Mouse (Mus musculus) kidney, embryonic 14.5 days (tissue): ENCODE measurements at regions not wholly inside any gene's neighbourhood (a gene's known extent, or its start where the extent isn't known, plus 50 kb on each side); places are given as distances from the start of the nearest gene placed in this dataset.
"Not testable (repeated sequence)": the region's sequence is repeated elsewhere in the genome, so short reads cannot be mapped to it uniquely, and the experiment has no call there.

Experiments
- ATAC-seq: fragments of 200-750 bp; cut with Nextera tagmentation; 2 replicates; pipeline ENCODE4 v1.8.0; 2017; ENCODE audit warnings: moderate number of reproducible peaks, mild to moderate bottlenecking, moderate TSS enrichment, moderate library complexity; ENCODE audit not compliant: low FRiP score, low TSS enrichment
- H3K27ac ChIP-seq: fragments of 300-500 bp; sonication (generic); 2 replicates; pipeline ENCODE4 v1.5.1; 2014; ENCODE audit warnings: low read depth, mild to moderate bottlenecking, low read length, moderate library complexity, mixed read lengths
- H3K27me3 ChIP-seq: fragments of 300-500 bp; sonication (generic); 2 replicates; pipeline ENCODE4 v1.6.1; 2014; ENCODE audit warnings: mild to moderate bottlenecking, low read length; ENCODE audit not compliant: control insufficient read depth, insufficient read depth
- H3K36me3 ChIP-seq: fragments of 300-500 bp; sonication (generic); 2 replicates; pipeline ENCODE4 v1.6.1; 2014; ENCODE audit warnings: low read length, mixed read lengths; ENCODE audit not compliant: control insufficient read depth, insufficient read depth
- H3K4me1 ChIP-seq: fragments of 300-500 bp; sonication (generic); 2 replicates; pipeline ENCODE4 v1.6.1; 2014; ENCODE audit warnings: low read length, mixed read lengths; ENCODE audit not compliant: control insufficient read depth, insufficient read depth
- H3K4me2 ChIP-seq: fragments of 300-500 bp; sonication (generic); replicated peaks from 2 replicates; pipeline ENCODE4 v1.6.1; 2014; ENCODE audit warnings: low read depth, mild to moderate bottlenecking, low read length
- H3K4me3 ChIP-seq: fragments of 300-500 bp; sonication (generic); 2 replicates; pipeline ENCODE4 v1.5.1; 2014; ENCODE audit warnings: mild to moderate bottlenecking, low read length
- H3K9ac ChIP-seq: fragments of 300-500 bp; sonication (generic); 2 replicates; pipeline ENCODE4 v1.6.1; 2014; ENCODE audit warnings: low read depth, mild to moderate bottlenecking, low read length, moderate library complexity
- H3K9me3 ChIP-seq: fragments of 300-500 bp; sonication (generic); 2 replicates; pipeline ENCODE4 v1.6.1; 2016; ENCODE audit warnings: low read length; ENCODE audit not compliant: control insufficient read depth
- WGBS: fragments of 180-500 bp; shearing (Covaris S2); extraction: QIAGEN DNeasy Blood & Tissue Kit; methylation state at CpG from one replicate; pipeline ENCODE4 v1.1.7; 2014; 5-methylcytosine and 5-hydroxymethylcytosine counted together

DNA sequence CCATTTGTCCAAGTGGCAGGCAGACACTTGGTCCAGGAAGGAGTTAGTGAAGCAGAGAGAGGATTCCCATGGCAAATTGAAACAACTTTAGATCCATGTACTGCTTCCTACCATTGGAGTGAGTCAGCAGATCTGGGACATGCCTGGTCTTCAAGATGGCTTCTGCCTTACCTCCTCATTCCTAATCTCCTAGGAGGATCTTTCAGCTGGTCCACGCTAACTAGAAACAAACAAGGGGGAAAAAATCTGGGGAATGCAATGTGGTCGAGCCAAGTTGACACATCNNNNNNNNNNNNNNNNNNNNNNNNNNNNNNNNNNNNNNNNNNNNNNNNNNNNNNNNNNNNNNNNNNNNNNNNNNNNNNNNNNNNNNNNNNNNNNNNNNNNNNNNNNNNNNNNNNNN lies 549.4 kb downstream of the Synb start:
- H3K9me3 ChIP-seq = no peaks in the 10 kb centered on the region
- H3K27ac ChIP-seq = no peak overlapping the region
- no peak for ATAC-seq
- no peaks in the 10 kb centered on the region for H3K36me3 ChIP-seq
- no peaks in the 10 kb centered on the region for H3K27me3 ChIP-seq
- no peak overlapping the region for H3K4me2 ChIP-seq
- no peak overlapping the region for H3K9ac ChIP-seq
- H3K4me1 ChIP-seq = no peaks in the 10 kb centered on the region
- 74% methylated on average over 2 of the region's 2 CpGs for WGBS
- H3K4me3 ChIP-seq = no peak overlapping the region

DNA sequence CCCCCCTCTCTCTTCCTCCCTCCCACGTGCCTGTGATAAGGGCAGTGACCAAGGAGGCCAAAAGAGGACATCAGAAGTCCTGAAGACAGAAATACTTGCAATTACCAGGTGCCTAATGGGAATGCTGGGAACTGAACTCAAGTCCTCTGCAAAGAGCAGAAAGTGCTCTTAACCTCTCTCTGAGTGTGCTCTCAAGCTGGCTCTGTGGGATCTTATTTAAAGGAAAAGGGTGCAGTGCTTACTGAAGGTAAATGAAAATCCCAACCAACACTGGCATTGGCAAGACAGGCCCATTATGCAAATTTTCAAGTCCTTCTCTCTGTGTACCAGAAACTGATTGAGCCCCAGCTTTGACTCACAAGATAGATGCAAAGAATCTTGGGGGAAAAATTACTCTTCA lies 555.6 kb downstream of the Synb start:
- Histone ChIP-seq H3K27ac (no peak overlapping the region), H3K4me3 (no peak overlapping the region), H3K4me2 (no peak overlapping the region), H3K9me3 (no peaks in the 10 kb centered on the region), H3K9ac (no peak overlapping the region), H3K27me3 (no peaks in the 10 kb centered on the region), H3K4me1 (no peaks in the 10 kb centered on the region), H3K36me3 (no peaks in the 10 kb centered on the region)
- no peak for ATAC-seq
- WGBS = no CpG with 5 or more reads among the region's 1 CpGs

DNA sequence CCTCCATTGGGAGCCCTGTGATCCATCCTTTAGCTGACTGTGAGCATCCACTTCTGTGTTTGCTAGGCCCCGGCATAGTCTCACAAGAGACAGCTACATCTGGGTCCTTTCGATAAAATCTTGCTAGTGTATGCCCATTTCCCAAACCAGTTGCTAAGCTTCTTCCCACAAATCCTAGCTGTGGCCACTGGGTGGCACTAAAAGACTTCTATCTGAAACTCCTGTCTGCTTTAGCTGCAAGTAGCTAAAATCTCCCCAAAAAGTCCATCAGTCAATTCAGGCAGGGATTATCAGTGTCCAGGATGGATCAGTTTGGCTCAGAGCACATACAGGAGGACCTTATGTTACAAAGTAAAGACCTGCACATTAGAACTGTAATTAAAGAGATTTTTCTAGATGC lies 558.3 kb downstream of the Synb start:
- H3K9ac ChIP-seq, H3K9me3 ChIP-seq, H3K27ac ChIP-seq, H3K4me1 ChIP-seq, H3K4me3 ChIP-seq, H3K36me3 ChIP-seq, H3K4me2 ChIP-seq, H3K27me3 ChIP-seq, ATAC-seq: not testable (repeated sequence)
- whole genome bisulfite sequencing = 50% methylated on average over 2 of the region's 2 CpGs

DNA sequence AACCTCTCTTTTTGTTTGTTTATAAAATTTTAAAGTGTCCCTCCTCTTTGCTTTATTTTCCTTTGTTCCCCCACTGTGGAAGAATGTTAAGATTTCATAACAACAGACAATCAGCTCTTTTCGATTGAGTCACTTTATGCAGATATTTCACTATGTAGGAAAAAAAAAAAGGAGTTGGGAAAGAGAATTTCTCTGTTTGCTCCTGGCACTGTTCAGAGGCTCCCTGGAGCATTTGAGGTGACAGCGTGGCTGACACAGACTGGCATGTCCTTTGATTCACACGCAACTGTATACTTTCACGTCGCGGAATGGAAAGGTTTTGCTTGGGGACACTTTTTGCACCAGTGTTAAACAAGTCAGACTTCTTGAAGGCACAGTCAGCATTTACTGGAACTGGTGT lies 572.9 kb downstream of the Synb start:
- Histone ChIP-seq H3K4me3 (no peak overlapping the region), H3K9me3 (no peaks in the 10 kb centered on the region), H3K9ac (no peak overlapping the region), H3K4me2 (no peak overlapping the region), H3K4me1 (no peaks in the 10 kb centered on the region), H3K27me3 (no peaks in the 10 kb centered on the region), H3K36me3 (no peaks in the 10 kb centered on the region), H3K27ac (no peak overlapping the region)
- no peak for ATAC-seq
- 70% methylated on average over 6 of the region's 6 CpGs for WGBS

DNA sequence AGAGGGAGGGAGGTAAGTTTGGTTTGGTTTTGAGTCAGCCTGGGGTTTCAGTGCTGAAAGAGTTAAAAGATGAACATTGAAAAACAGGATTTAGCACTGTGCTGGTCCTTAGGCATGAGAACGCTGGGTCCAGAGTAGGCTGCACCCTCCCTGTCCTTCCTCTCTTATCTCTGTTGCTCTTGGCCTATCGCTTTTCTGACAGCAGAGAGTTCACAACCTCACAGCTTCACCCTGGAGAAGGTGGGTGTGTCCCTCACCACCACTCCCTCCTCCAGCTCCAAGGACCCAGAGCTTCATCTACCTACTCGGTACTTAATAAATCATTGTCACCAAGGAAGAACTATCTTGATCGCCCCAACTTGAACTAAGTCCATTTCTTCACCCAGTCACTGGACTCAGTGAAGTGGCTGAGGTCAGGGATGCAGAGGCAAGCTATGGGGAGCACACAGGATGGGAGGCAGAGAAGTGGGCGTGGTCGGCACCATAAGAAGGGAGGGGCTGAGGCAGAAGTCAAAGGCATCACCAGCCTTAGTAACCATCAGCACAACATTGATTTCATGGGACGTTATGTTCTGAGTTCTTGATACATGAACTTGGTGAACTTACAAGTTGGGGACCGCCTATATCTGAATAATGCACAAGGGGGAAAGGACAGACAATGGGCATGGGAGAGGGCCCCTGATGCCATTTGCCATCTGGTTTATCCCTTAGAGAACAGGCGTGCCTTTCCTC lies 574.5 kb downstream of the Synb start:
- no peaks in the 10 kb centered on the region for H3K36me3 ChIP-seq
- no peaks in the 10 kb centered on the region for H3K4me1 ChIP-seq
- H3K4me2 ChIP-seq = no peak overlapping the region
- 83% methylated on average over 9 of the region's 9 CpGs for WGBS
- ATAC-seq = no peak
- H3K9me3 ChIP-seq = no peaks in the 10 kb centered on the region
- no peak overlapping the region for H3K27ac ChIP-seq
- H3K4me3 ChIP-seq = no peak overlapping the region
- no peaks in the 10 kb centered on the region for H3K27me3 ChIP-seq
- H3K9ac ChIP-seq = no peak overlapping the region

DNA sequence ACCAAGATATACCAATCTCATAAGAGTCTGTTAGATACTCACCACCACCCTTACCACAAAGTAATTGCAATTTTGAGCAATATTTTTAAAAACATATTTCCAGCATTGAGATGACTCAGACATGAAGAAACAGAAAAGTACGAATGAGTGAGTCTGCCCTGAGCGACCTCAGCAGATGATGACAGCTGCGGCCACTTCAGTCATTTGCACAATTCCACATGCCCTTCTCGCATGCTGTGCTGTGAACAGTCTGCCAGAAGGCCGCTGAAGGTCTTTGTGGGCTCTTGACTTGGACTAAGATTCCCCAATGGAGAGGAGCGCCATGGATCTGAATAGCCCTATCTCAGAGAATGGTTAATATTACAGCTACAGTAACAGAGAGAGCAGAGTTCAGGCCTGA lies 575.3 kb downstream of the Synb start:
- H3K4me2 ChIP-seq = no peak overlapping the region
- no peaks in the 10 kb centered on the region for H3K4me1 ChIP-seq
- WGBS = 91% methylated on average over 6 of the region's 6 CpGs
- no peak for ATAC-seq
- H3K9me3 ChIP-seq = no peaks in the 10 kb centered on the region
- no peak overlapping the region for H3K27ac ChIP-seq
- no peak overlapping the region for H3K4me3 ChIP-seq
- H3K36me3 ChIP-seq = no peaks in the 10 kb centered on the region
- no peak overlapping the region for H3K9ac ChIP-seq
- no peaks in the 10 kb centered on the region for H3K27me3 ChIP-seq
